Mouse (Mus musculus): Measurements from ENCODE around the gene Fabp3.
A peak's percentile ranks its signal among the peaks of the same experiment; 100 is the strongest.

Gene Fabp3

GRCm38 (mm10) chr4:130327366-130327765, 19.0 kb downstream of the Fabp3 start:
- no peak for DNase-seq (ENCODE audit: low spot score)

- no peak for DNase-seq (ENCODE audit: low spot score)
Observed at GRCm38 (mm10) chr4:130335867-130336266, 27.5 kb downstream of the Fabp3 start.

DNA sequence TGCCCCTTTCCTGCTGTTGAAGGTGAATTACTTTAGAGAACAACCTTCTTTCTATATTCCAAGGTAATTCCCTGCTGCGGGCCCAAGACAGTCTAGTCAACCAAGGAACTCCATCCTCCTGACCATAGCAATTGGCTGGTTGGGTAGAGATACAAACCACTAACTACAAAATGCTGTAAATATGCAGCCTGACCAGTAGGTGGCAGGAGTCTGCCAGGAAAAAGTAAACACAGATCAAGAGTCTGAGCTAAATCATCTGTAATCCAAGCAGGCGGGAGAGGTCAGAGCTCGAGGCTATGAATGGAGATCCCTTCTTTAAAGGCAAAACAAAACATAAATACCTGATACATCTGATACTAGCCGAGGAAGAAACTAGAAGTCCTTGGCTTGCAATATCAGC, 33.3 kb downstream of the Fabp3 start:
- peak; percentile 44 for DNase-seq (ENCODE audit: low spot score)

DNA sequence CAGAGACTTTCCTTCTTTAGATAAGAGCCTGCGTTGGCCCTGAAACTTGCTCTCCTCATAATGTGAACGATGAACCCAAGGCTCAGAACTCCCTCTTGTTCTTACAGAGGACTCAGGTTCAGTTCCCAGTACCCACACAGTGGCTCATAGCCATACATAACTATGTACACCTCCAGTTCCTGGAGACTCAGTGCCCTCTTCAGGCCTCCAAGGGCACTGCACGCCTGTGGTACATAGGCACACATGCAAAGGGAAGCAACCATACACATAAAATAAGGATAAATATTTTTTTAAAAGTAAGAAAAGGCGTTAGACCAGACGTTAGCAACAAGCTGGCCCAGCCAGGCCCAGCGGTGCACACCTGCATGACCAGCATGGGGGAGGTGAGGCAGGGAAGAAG, 41.3 kb downstream of the Fabp3 start:
- no peak for DNase-seq (ENCODE audit: low spot score)

DNA sequence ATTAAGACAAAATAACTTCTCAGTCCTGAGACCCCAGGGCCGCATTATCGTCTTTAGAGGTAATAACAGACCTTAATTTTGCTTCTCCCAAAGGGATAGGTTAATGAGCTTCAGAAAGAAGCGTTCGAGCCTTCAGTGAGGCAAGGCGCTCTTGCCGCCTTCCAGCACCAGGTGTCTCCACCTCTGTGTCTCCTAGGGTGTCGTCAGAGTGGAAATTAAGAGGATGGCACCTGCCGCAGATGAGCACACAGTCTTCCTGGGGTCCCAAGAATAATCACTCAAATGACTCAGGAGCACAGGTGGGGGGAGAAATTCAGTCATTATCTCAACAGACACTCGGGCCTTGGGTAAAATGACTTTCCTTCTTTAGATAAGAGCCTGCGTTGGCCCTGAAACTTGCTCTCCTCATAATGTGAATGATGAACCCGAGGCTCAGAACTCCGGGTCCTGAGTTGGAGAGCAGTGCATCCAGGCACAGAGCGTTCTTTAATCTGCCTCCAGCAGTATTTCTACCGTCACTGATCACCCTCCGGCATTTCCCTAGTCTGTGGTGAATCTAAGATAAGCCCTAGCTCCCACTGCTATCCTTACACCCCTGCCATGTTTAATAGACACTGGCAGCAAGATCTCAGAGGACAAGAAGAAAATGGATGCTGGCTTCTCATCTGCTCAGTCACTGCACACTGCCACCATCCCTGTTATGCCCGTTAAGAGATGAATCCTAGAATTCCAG, 42.5 kb downstream of the Fabp3 start:
- no peak for DNase-seq (ENCODE audit: low spot score)

DNA sequence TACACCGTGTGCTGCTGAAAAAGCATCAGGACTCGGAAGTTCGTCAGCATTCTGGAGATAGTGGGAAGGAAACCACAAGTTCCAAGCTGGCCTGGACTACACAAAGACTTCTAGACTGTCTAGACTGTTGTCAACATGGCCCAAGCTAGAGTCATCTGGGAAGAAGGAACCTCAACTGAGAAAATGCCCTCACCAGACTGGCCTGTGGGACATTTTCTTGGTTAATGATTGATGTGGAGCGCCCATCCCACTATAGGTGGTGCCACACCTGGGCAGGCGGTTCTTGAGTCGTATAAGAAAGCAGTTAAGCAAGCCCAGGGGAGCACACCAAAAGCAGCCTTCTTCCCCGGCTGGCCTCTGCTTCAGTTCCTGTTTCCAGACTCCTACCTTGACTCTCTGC, 44.2 kb downstream of the Fabp3 start:
- DNase-seq (ENCODE audit: low spot score): no peak

- DNase-seq (ENCODE audit: low spot score): no peak
Observed at GRCm38 (mm10) chr4:130357946-130358345, 49.6 kb downstream of the Fabp3 start.

DNA sequence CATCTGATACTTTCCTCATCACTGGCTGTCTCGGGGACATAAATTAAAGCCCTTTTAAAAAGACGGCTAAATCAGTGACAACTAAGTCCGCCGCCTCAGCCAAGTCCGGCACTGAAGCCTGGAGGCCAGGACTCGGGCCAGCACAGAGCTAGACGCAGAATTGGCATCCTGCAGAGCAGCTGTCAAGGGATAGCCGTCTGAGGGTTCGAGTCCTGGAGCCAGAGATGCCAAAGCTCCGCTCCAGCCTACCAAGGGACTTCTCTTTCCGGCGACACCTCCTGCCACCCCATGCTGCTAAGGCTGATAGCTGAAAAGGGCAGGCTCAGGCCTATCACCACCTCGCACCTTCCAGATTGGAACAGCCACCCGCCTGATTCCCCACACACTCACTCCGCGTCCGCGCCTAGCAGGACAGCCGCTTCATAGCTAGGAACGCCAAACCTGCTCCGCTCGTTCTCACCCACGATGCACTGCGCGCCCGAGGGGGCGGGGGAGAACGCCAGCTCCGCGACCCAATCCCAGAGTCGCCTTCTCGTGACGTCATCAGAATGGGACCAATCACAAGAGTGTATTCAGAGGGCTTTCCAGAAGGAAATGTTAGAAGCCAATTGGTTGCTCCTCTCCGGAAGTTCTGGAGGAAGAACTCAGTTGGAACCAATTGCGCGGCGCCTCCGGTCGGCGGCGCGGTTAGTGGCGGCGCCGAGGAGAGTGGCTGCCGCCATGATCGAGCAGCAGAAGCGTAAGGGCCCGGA, 51.3 kb downstream of the Fabp3 start, which contains the start of the genes Zcchc17 and Snrnp40:
Gene Zcchc17 (minus strand): TSS at position 458 of the 752 bp plus-strand sequence.
Gene Snrnp40 (plus strand): TSS at position 647 of the 752 bp plus-strand sequence.
- peak; percentile 97 for DNase-seq (ENCODE audit: low spot score)

GRCm38 (mm10) chr4:130360238-130360590, 51.8 kb downstream of the Fabp3 start:
- DNase-seq (ENCODE audit: low spot score): no peak

Measured in ovary, postnatal 14 days (tissue).